Mouse (Mus musculus) brain, embryonic 14.5 days (tissue): Measurements from ENCODE around the gene 4930564D02Rik.

ENCODE experiments used
- CTCF ChIP-seq: fragments of 200-500 bp; IDR thresholded peaks from 2 replicates; pipeline ENCODE4 v1.5.1; 2012; ENCODE audit warnings: inconsistent platforms, mild to moderate bottlenecking, moderate library complexity, borderline replicate concordance; ENCODE audit not compliant: insufficient read depth, insufficient read length; ENCODE audit errors: extremely low read depth
- POLR2A ChIP-seq: fragments of 200-500 bp; IDR thresholded peaks from 2 replicates; pipeline ENCODE4 v1.6.1; 2012; ENCODE audit warnings: mild to moderate bottlenecking, inconsistent platforms, borderline replicate concordance; ENCODE audit not compliant: poor library complexity, insufficient read depth, insufficient read length, severe bottlenecking; ENCODE audit errors: extremely low read depth

- no peak for TF ChIP-seq CTCF
- no peak for TF ChIP-seq POLR2A
Observed at GRCm38 (mm10) chr3:105040002-105040401, 26.6 kb upstream of the 4930564D02Rik start.
